Mouse (Mus musculus) right cerebral cortex, postnatal 10 days (tissue): ENCODE results near the gene Man2c1.

Experiments
- DNase-seq, 2 experiments: peaks; one replicate each; pipeline ENCODE4 v3.0.0; 2021; ENCODE audit warnings: low spot score in 2 of 2

The Man2c1 gene

GRCm38 (mm10) chr9:57157499-57157898 lies 27.0 kb downstream of the Man2c1 start:
- no peak for DNase-seq

- peak; percentile 96 to 98 for DNase-seq
These were observed 27.6 kb downstream of the Man2c1 start, which contains the start of gene Commd4 for GRCm38 (mm10) chr9:57158013-57158470. TSS of gene Commd4 (minus strand) at chr9:57158331.

GRCm38 (mm10) chr9:57158506-57158905 lies 28.0 kb downstream of the Man2c1 start:
- no peak for DNase-seq

- no peak for DNase-seq
These were observed 32.0 kb downstream of the Man2c1 start for GRCm38 (mm10) chr9:57162496-57162895.

- DNase-seq: no peak
These were observed 32.6 kb downstream of the Man2c1 start for GRCm38 (mm10) chr9:57163137-57163536.

- no peak for DNase-seq
These were observed 35.7 kb downstream of the Man2c1 start for GRCm38 (mm10) chr9:57166173-57166572.

DNA sequence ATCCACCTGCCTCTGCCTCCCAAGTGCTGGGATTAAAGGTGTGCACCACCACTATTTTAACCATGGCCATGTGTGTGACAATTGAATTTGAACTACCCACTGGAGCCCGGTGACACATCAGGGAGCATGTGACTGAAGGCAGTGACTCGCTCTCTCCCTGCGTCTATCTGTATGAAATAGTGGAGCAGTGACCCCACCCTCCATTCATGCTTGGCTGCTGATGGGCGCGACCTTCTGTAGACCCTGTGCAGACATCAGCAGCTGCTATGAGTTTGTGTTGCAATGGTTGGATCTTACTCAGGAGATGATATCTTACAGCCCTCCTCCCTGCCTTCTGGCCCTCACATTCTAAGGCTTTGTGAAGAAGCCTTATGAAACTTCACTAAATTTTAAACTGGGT lies 37.9 kb downstream of the Man2c1 start:
- DNase-seq: no peak
